Mouse (Mus musculus) erythroid progenitor cell, adult 5-6 weeks (primary cell): ENCODE results near the gene Dnmt3b. TPM values are rescaled to one million over a fixed set of nuclear protein-coding genes. Genes with fewer than 3 reads are reported as not detected.

ENCODE experiments used
- ATAC-seq: replicated peaks from 2 replicates; pipeline ENCODE4 v1.8.0; 2016; ENCODE audit warnings: moderate number of reproducible peaks, mild to moderate bottlenecking, moderate TSS enrichment, inconsistent platforms; ENCODE audit not compliant: poor library complexity, low FRiP score, severe bottlenecking
- total RNA-seq, 2 experiments: library from RNA; stranded (forward) in 1 of 2; stranded (reverse) in 1 of 2; fragments of 150-400 nt in 1 of 2; fragments of 186-747, 209-891 nt in 1 of 2; gene quantifications; 2 replicates each; pipeline versions ENCODE4 v1.2.3 to v1.2.4; 2015 to 2017; ENCODE audit warnings: low replicate concordance in 2 of 2

Dnmt3b gene
- 0.36 TPM in 1 of 2 replicates, not detected in the other for total RNA-seq (2015; ENCODE audit: low replicate concordance)
- total RNA-seq (2017; ENCODE audit: low replicate concordance) = 0.98 and 1.4 TPM in 2 replicates

DNA sequence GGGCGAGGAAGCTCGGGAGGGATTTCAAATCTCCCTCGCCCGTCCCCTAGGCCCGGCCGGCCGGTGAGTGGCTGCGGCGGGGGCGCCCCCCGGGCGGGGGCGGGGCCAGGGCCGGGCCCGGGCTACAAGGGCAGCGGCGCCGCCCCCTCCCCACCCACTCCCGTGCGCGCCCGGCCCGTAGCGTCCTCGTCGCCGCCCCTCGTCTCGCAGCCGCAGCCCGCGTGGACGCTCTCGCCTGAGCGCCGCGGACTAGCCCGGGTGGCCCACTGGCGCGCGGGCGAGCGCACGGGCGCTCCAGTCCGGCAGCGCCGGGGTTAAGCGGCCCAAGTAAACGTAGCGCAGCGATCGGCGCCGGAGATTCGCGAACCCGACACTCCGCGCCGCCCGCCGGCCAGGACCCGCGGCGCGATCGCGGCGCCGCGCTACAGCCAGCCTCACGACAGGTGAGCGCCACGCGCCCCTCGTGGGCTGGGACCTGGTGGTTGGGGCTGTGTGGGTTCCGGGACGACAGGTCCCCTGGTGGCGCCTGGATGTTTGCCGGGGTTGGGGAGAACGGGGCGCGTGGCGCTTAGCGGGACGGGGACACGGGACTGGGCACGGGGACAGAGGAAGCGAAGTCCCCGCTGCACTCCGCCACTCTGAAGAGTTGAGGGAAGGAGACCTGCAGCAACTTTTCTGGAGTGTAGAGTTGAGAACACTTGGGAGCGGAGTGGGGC lies at the start of gene Dnmt3b:
Gene Dnmt3b (plus strand): TSS at position 153 of the 716 bp plus-strand sequence.
- no peak for ATAC-seq

DNA sequence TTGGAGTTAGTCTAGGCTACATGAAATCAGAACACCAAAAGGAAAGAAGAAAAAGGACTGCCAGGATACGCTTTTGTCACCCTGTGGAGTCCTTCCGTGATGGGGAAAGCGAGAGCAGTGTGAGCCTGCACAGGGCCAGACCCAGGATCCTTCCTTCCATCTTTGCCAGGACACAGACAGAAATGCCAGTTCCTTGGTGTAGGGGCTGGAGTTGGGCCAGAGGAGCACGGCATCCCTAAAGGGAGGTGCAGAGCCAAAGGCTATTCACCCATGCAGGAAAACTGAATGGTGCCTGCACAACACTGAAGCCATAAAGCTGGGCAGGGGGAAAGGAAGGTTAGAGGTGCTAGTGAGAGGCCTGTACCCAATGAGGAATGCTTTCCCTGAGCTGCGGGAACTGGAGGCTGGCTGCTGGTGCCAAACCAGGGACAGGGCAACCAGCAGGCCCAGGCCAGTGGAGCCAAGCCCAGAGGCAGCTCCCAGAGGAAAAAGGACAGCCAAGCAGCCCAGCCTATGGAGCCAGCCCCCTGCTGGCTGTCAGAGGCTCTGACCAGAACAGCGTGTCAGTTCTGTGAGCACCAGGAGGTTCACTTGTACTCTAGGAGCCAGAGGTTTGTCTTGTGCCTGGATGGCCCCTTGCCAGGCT lies 49.1 kb upstream of the Dnmt3b start:
- peak; percentile 48; the same call in 1 of the 2 replicates for ATAC-seq

DNA sequence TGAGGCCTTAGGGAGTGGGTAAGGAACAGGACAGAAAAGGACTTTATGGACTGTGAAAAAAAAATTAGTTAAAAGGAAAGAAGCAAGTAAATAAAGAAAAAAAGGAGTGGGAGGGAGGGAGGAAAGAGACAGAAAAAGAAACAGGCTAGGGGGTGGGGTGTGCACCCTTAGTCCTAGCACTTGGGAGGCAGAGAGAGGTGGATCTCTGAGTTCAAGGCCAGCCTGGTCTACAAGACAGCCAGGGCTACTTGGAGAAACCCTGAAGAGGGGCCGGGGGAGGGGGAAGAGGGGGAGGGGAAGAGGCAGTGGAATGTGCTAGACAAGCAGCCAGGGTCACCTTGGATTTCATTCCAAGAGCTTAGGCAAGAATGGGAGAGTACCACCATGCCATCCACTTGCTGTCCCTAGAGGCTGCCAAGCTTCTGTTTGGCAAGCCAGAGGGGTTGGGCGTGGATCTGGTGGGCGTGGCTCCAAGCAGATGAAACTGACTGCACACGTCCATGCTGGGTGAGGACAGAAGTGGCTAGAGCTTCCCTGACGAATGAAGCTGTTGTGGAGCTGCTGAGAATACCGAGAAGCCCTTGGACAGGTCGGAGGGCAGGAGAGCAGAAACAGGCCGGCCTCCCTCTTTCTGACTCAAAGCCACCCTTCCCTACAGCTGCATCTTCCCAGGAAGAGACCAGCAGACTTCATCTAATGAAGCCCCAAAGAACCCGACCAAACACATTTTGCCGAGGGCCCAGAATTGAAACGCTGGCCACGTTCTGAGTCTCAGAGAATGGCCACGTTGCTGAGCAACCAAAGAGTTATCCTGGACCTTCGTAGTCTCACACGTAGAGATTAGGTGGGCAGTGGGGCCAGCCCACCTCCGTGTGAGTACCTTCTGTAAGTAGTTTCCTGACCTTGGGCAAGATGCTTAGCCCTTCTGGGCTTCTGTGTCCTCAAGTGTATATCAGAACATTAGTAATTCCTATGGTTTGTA lies 48.3 kb upstream of the Dnmt3b start:
- peak; percentile 89 for ATAC-seq

DNA sequence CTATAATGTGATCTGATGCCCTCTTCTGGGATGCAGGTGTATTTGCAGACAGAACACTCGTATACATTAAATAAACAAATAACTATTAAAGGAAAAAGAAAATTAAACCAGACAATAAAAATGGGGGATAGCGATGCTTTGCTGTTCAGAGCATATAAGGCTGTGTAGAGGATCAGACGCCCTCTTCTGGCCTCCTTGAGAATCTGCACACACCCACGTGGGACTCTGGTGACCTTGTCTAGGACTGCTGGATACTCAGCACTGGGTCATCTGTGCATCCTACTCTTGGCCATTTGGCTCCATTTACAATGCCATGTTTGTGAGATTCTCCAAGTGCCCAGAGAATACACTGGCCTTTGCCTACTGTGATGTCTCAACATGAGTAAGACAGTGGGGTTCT lies 45.5 kb upstream of the Dnmt3b start:
- ATAC-seq = no peak

DNA sequence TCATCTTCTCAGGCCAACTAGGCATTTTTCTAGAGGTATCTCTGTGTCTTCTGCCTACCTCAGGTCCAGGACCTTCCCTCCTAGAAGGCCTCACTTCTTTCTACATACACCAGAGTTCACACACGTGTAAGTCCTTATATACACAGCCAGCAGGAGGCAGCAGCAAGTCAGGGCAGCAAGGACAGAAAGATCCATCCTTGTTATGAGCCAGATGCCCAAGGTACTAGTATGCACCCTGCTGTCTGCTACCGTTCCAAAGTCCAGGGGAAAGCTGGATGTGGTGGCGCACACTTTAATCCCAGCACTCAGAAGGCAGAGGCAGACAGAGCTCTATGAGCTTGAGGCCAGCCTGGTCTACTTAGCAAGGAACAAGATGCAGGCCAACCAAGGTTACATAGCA lies 42.8 kb upstream of the Dnmt3b start:
- no peak for ATAC-seq

DNA sequence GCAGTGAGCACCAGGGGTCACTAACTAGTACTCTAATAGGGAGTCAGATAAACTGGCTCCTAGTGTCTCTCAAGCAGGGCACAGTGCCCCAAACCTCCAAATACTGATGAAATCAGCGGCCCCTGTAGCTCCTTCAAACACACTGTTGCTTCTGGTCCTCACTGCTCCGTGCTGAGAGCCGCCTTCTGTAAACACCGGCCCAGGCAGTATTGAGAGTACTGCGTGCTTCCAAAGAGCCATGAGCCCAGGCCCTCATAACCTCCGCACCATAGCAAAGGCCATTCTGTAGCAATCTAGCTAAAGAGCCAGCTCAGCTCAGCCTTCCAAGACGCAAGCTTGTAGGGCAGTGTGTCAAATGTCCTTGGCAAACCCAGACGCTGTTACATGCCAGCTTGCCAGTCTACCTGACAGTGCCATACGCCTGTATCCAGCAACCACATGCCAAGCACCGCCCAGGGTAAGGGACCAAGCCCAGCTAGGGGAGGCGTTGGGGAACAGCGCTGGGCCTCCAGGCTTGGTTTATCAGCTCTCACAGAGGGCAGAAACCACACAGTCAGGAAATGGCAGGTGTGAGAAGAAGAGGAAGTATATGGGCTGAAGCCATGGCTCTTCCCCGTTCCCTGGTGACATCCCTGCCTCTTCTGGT lies 41.3 kb upstream of the Dnmt3b start:
- ATAC-seq = peak; percentile 83

DNA sequence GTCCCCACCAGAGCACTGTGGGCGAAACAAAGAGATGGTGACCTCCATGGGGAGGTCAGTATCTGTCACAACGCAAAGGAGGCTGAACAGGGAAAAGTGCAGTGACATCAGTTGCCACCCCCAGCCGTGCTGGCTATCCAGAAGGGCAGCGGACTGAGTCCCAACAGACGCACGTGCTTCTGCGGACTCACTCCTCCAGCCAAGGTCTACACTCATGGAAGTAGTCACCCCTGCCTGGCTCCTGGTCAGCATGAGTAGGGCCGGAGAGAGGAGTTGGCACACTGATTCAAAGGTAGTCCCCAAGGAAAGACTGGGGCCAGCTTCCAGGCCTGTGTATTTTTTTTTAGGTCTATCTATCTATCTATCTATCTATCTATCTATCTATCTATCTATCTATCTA lies 40.2 kb upstream of the Dnmt3b start:
- no peak for ATAC-seq

DNA sequence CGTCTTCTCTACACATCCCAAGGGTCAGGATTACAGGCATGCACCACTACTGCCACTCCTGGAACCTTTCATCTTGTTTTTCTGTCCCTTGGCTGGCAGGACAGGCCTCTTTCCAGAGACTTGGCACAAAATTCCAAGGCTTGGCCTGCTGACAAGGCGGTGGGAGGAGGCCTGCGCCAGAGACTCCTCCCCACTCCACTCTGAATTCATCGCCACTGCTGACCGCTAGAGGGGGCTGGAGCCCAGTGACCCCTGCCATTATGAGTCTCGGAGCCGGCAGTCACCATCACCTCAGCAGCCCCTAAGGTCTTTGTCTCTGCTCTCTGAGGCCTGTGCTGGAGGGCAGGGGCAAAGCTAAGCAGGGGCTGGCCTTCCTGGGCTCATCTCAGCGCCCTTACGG lies 39.7 kb upstream of the Dnmt3b start:
- ATAC-seq = peak; percentile 79

DNA sequence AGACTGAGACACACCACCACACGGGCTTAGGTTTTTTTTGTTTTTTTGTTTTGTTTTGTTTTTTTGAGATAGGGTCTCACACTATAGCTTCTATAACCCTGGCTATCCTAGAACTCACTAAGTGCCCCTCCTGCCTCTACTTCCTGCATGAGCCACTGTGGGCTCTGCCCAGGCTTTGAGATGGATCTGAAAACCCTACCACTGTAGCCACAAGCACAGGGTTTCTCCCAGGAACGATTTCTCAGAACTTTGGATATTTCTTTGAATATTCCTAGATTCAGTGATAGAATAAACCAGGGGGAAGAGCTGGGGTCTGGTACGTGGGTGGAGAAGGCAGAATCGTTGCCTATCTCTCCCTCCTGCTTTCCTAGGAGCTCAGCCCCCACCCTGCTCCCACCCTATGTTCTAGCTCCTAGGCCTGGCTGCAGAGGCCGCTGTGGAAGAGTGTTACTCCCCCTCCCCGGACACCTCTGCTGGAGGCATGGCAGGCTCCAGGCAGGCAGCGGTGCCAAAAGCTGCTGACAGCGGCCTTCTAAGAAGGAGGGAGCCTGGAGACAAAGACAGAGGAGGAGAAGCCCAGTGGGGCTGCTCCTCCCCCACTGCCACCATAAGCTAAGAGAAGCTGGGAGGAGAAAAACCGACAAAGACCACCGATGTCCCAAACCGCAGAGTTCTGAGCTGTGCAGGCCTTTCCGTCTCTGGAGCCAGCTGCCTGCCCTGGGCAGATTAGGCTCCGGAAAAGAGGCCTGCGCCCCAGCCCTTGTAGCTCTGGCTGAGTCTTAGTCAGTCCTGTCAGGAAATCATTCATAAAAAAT lies 38.6 kb upstream of the Dnmt3b start:
- no peak for ATAC-seq

DNA sequence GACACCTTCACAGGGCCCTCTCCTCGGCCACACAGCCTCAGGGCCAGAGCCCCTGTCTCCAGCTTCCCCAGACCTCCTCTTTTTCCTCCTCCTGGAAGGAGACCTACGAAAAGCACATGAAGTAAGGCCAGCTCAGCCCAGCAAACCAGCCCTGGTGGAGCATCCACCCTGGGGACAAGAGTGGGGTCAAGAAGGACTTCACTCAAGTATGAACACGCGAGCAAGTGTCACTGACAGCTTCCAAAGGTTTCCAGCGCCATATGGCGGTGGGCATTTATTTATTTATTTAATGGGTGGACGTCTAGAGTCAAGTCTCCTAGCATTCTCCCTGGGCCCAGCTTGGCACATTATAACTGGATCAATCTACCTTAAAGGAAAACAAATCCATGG lies 38.0 kb upstream of the Dnmt3b start:
- ATAC-seq = no peak

DNA sequence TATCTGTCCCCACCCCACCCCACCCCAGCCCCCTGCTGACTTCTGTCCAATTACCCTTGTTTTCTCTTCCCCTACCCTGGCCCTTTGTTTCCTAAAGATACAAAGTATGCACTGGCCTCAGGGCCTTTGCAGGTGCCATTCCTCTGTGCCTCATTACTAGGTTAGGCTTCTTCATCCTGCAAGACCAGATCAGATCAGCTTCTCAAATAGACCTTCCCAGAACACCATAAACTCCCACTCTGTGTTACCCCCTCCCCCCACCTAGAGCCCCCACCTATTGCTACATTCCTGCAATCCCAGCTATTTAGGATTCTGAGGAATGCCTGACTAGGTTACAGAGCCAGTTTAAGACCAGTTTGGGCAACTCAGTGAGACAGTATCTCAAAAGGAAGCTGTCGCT lies 37.5 kb upstream of the Dnmt3b start:
- no peak for ATAC-seq

DNA sequence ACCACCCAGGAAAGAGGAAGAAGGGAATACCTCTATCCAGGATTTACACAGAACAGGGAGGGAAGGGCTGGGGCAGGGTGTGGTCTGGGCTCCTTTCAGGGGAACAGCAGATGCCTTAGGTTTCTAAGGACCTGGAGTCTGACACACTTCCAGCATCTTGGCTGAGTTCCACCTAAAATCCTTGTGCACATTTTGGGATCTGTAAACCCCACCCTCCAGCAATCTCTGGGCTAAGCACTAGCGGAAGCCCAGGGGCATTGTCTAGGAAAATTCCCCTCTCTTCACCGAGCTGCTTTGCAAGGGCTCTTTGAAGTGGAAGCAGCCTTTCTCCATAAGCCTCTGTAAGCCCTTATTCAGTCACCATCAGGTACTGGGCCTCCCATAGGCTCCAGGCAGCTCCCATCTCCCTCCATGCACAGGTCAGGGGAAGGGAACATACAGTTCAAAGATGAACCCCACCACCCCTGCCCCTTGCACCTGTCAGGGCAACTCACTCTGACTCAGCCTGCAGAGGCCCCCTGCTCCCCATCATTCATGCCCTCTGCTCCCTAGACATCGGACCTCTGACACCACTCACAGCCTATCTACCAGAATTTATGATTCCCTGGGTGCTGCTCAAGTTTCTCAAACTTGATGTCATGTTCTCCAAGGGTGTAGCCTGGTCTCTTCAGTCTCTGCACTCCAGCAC lies 36.5 kb upstream of the Dnmt3b start:
- ATAC-seq = no peak

DNA sequence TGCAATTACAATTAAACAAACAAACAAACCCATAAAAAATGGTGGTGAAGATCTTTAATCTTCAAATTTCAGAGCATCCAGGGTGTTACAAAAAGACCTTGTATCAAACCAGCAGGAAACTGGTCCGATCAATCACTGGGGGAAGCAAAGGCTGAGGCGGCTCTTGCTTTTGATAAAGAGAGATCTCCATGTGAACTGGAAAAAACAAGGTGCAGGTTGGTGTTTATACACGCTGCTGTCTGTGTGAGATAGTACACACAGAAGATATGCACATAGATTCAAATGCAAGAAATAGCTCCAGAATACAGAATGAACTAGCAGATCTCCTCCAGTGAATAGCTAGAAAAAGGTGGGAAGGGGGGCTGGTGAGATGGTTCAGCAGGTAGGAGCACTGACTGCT lies 32.4 kb upstream of the Dnmt3b start:
- ATAC-seq = no peak

DNA sequence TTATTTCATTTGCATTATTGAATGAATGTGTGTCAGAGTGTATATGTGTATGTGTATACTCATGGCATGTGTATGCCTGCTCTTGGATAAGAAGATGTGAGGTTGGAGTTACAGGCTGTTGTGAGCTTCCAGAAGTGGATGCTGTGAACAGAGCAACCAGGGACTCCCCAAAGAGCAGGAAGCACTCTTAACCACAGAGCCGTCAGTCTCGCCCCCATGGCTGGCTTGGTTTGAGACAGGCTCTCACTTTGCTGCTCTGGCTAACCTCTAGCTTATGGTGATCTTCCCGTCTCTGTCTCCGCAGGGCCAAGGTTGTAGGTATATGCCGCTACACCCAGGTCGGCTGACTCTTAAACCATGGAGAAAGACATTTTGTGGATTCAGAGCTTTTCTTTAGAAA lies 30.8 kb upstream of the Dnmt3b start:
- ATAC-seq = no peak

DNA sequence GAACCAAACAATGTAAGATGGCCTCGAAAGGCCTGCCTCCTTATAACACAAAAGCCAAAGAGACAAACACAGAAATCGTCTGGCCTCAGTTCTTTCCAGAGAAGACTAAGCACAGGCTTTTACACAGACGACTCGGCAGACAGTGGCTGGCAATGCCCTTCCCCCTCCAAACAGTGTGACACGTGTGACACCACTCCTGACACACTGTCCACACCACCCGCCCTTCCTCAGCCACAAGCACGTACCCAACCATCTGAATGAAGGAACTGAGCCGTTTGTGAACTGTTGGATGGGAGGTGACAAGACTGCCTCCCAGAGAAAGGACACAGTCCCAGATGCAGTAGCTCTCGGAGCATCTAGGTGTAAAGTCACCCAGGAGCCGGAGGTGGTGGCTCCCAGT lies 30.4 kb upstream of the Dnmt3b start:
- ATAC-seq = no peak

DNA sequence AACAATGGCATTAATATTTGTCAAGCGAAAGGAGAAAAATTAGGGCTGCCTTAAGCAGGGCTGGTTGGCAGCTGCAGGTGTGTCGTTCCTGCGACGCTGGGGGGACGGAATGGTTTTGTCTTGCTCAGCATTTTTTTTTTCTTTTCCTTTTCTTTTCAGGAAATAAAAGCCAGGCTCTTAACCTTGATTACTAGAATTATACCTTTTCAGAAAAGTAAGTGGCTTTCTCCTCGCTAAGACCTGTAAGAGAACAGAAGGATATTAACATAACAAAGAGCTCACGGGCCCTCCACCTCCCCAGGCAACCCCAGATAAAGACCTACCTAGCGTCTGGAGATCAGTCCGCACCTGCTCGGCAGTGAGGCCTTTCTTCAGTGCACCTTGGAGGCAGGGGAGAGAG lies 26.8 kb upstream of the Dnmt3b start:
- no peak for ATAC-seq

DNA sequence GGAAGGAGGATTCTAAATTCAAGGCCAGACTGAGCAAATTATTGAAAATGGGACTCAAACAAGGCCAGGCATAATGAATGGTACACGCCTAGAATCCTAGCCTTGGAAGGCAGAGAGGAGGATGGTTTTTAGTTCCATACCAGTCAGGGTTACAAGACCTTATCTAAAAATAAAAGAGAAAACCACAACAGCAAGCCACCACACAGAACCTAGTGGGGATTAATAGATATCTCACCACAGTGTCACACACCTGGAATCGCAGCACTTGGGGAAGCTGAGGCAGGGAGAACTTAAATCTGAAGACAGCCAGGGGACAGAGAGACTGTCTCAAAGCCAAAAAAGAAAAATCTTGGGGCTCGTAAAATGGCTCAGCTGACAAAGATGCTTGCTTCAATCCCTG lies 18.3 kb upstream of the Dnmt3b start:
- ATAC-seq = no peak

DNA sequence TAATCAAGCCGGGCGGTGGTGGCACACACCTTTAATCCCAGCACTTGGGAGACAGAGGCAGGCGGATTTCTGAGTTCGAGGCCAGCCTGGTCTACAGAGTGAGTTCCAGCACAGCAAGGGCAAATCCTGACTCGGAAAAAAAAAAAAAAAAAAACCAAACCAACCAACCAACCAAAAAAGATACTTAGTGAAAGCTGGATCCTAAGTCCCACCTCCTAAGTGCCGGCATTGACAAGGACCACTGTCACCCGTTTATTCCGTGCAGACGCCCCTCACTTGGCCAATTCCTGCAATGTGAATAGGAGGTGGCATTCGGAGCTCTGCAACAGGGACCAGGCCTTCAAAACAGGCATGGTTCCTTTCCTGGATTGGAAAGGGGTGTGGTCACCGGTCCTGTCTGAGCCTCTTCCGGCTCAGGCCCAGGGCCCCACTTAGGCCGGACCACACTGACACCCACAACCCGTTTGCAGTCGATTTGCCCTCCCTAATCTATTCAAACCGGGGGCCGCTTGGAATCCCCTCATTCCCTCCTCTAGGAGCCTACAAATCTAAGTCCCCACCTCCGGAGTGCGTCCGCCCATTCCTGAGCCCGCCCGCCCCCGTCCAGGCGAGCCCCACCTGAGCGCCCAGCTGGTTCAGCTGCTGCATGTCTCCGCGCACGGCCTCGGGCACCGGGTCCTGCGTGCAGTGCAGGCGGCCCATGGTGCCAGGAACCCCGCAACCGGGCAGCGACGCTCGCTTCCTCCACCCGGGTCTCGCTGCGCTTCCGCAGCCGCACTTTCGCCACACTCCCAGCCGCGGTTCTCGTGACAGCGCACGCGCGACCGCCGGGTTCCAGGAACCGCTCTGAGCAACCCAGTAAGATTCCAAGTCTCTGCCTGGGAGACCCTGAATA lies 17.0 kb upstream of the Dnmt3b start, which contains the start of gene Commd7:
Gene Commd7 (minus strand): TSS at position 806 of the 895 bp plus-strand sequence.
- ATAC-seq = peak; percentile 81
